Mouse (Mus musculus) cerebellum, postnatal 10 days (tissue): ENCODE results near the gene Dnm3.

Experiments
- DNase-seq, 2 experiments: peaks; one replicate each; pipeline ENCODE4 v3.0.0; 2021; ENCODE audit warnings: mixed read lengths in 2 of 2

The Dnm3 gene

GRCm38 (mm10) chr1:162477246-162478209 is at the start of gene Dnm3:
TSS of gene Dnm3 (minus strand) at chr1:162478034.
- peak; percentile 94 to 96 for DNase-seq

GRCm38 (mm10) chr1:162515116-162515515 is 37.3 kb upstream of the Dnm3 start:
- DNase-seq = no peak

- no peak for DNase-seq
Measured at GRCm38 (mm10) chr1:162510013-162510356, 32.2 kb upstream of the Dnm3 start.

- peak in 1 of 2 experiments; percentile 10 for DNase-seq
Measured at GRCm38 (mm10) chr1:162509329-162510012, 31.6 kb upstream of the Dnm3 start.

GRCm38 (mm10) chr1:162508211-162509005 is 30.6 kb upstream of the Dnm3 start:
- DNase-seq = no peak

GRCm38 (mm10) chr1:162506516-162506915 is 28.7 kb upstream of the Dnm3 start:
- no peak for DNase-seq

GRCm38 (mm10) chr1:162505649-162506048 is 27.8 kb upstream of the Dnm3 start:
- DNase-seq = no peak

- DNase-seq = peak; percentile 21 to 34
Measured at GRCm38 (mm10) chr1:162476531-162477080, 1.2 kb downstream of the Dnm3 start.

GRCm38 (mm10) chr1:162472949-162473348 is 4.9 kb downstream of the Dnm3 start:
- DNase-seq = no peak

GRCm38 (mm10) chr1:162471089-162471488 is 6.7 kb downstream of the Dnm3 start:
- no peak for DNase-seq

- DNase-seq = no peak
Measured at GRCm38 (mm10) chr1:162469752-162470280, 8.0 kb downstream of the Dnm3 start.

- no peak for DNase-seq
Measured at GRCm38 (mm10) chr1:162463676-162464075, 14.2 kb downstream of the Dnm3 start.

GRCm38 (mm10) chr1:162458711-162459110 is 19.1 kb downstream of the Dnm3 start:
- peak; percentile 38 to 43 for DNase-seq

GRCm38 (mm10) chr1:162456861-162457260 is 21.0 kb downstream of the Dnm3 start:
- DNase-seq = no peak

GRCm38 (mm10) chr1:162456406-162456805 is 21.4 kb downstream of the Dnm3 start:
- DNase-seq = no peak

- DNase-seq = peak; percentile 69 to 81
Measured at GRCm38 (mm10) chr1:162453578-162453977, 24.3 kb downstream of the Dnm3 start.

- DNase-seq = no peak
Measured at GRCm38 (mm10) chr1:162453030-162453429, 24.8 kb downstream of the Dnm3 start.

GRCm38 (mm10) chr1:162449161-162449909 is 28.5 kb downstream of the Dnm3 start:
- no peak for DNase-seq

GRCm38 (mm10) chr1:162444805-162445204 is 33.0 kb downstream of the Dnm3 start:
- DNase-seq = no peak

GRCm38 (mm10) chr1:162439576-162439975 is 38.3 kb downstream of the Dnm3 start:
- no peak for DNase-seq

GRCm38 (mm10) chr1:162436672-162437071 is 41.2 kb downstream of the Dnm3 start:
- DNase-seq = peak; percentile 51 to 74

GRCm38 (mm10) chr1:162428904-162429303 is 48.9 kb downstream of the Dnm3 start:
- DNase-seq = no peak
